Mouse (Mus musculus): ENCODE data around the gene Canx. TPM values are rescaled to one million over a fixed set of nuclear protein-coding genes. Genes with fewer than 3 reads are reported as not detected.
"Not testable (repeated sequence)": the region's sequence is repeated elsewhere in the genome, so short reads cannot be mapped to it uniquely, and the experiment has no call there.

Gene Canx
- total RNA-seq, 2 experiments from 2014 or later: 104 to 133 TPM

GRCm38 (mm10) chr11:50345486-50345885 lies 20.0 kb upstream of the Canx start:
- no peak for DNase-seq
- intact Hi-C loops (cut with DNase I; ENCODE audit: low total_unique reads): no loop called here

- no peak for DNase-seq
- intact Hi-C loops (cut with DNase I; ENCODE audit: low total_unique reads): no loop called here
Measured at GRCm38 (mm10) chr11:50336891-50337290, 11.4 kb upstream of the Canx start.

DNA sequence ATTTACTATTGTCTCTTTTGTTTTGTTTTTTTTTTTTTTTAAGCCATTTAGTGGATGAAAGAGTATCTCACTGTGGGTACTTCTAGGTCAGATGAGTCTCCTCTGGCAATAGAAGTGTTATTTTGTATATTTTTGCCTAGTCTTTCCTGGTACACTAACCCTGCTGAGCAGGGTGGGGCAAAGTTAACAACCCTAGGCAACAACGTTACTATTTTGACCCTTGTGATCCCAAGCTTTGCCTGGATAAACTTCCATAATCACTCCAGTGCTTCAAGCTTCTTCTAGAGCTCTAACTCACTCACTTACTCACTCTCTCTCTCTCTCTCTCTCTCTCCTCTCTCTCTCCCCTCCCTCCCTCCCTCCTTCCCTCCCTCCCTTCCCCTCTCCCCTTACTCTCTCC lies 10.7 kb upstream of the Canx start:
- intact Hi-C loops (cut with DNase I; ENCODE audit: low total_unique reads): no loop called here
- no peak for DNase-seq

DNA sequence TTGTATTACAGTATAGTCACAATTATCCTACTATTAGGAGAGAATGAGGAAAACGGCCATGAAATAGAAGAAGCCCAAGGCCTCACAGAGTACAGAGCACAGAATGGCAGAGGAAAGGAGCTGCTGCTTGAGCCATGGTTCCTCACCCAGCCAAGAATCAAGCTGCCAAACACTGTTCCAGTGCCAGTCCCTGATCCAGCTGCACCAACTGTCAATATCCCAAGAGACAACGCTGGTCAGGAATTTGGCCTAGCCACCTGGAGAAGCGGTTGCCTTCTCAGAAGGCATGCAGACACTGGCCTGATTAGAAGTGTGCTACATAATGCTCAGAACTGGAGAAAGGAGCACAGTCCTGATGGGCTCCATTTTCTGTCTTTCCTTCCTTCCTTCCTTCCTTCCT lies 7.7 kb upstream of the Canx start:
- DNase-seq: peak; percentile 57
- intact Hi-C loops (cut with DNase I; ENCODE audit: low total_unique reads): no loop called here

DNA sequence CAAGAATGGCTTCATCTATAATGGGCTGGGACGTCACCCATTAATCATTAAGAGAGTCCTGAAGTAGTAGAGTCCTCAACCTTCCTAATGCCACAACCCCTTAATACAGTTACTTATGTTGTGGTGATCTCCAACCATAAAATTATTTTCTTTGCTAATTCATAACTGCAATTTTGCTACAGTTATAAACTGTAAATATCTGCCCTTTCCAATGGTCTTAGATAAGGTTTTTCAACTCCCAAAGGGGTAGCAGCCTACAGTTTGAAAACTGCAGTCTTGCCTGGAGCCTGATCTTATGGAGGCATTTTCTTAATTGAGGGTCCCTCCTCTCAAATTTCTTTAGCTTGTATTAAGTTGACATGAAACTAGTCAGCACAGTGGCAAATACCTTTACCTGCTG lies 3.9 kb upstream of the Canx start:
- DNase-seq: no peak
- intact Hi-C loops (cut with DNase I; ENCODE audit: low total_unique reads): no loop called here

DNA sequence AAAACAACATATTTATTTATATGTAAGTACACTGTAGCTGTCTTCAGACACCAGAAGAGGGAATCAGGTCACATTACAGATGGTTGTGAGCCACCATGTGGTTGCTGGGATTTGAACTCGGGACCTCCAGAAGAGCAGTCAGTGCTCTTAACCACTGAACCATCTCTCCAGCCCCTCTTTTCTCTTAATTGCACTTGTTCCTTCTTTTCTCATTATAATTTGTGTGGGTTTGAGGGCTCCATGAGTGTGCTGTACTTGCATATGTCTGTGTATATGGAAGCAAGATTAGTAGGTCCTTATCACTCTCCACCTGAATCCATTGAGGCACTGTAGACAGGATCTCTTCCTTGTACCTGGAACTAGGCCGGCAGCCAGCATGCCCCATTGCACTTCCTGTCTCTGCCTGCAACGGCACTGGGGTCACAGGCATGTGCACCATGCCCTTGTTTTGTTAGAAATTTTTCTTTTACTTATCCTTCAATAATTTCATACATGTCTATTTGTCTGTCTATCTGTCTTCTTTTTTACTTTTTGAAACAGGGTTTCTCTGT lies 2.7 kb upstream of the Canx start:
- intact Hi-C loops (cut with DNase I; ENCODE audit: low total_unique reads): no loop called here
- no peak for DNase-seq

- intact Hi-C loops (cut with DNase I; ENCODE audit: low total_unique reads): no loop called here
Measured at GRCm38 (mm10) chr11:50326302-50326966, 961 bp upstream of the Canx start.

DNA sequence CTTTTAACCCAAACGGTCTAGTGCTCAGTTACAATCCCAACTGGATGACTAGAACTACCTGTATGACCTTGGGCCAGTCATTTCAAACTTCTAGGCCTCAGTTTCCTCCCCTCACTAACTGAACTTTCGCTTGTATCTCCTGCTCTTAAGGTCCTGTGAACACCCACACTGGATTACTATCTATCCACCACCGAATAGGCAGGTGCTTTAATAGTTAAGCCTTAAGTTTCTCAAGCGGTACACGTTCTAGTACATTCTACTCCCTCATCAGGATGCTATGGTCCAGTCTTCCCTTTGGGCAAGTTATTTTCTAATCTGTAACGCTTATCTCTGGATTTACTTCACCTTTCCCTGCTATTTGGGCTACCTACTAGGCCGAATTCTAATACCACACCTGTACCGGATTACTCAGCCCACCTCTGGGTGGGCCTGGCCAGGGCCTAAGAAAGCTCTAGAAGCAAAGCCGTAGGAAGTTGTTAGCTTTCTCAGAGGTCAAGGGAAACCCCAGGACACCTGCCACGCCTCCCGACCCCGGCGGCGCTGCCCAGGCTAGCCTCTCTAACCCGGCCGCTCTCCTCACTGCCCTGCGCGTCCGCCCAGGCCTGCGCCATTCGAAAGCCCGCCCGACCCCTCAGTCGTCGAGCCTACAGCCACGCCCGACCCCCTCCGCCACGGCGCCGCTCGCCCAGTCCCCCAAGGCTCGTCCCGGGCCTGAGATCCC lies 562 bp downstream of the Canx start:
- intact Hi-C loops (cut with DNase I; ENCODE audit: low total_unique reads): no loop called here
- no peak for DNase-seq

More at GRCm38 (mm10) chr11:50326302-50326966, 961 bp upstream of the Canx start:
- no peak for DNase-seq

DNA sequence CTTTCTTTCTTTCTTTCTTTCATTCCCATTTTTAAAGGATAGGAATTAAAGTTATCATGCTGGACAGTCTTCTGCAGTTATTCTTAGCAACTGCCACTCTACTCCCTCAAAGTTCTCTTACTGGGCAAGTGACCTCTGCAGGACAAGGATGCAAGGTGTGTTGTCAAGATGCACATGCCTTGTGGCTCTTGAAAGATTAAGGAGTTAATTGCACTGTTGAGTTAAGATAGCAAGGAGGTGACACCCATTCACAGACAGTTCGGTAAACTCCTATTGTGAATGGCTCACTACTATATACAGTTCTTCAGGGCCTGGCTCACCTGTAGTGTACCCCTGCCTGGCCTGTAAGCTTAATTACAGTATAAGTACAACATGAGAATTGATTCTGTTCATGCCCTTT lies 1.6 kb downstream of the Canx start:
- intact Hi-C loops (cut with DNase I; ENCODE audit: low total_unique reads): no loop called here
- DNase-seq: no peak

- intact Hi-C loops (cut with DNase I; ENCODE audit: low total_unique reads): no loop called here
Measured at GRCm38 (mm10) chr11:50322345-50322744, 3.1 kb downstream of the Canx start.

DNA sequence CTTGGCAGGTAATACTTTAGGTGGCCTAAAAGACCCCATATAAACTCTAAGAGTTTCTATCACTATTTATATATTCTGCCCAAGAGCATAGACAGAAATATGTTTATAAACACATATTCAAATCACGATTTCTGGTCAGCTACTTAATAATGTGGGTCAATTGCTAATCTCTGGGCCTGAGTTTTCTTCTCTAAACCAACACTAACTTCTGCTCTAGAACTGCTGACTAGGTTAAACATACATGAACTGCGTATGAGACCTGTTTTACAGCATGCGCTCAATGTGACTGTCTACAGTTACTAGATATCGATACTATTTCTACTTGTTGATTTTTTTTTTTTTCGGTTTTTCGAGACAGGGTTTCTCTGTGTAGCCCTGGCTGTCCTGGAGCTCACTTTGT lies 4.2 kb downstream of the Canx start:
- intact Hi-C loops (cut with DNase I; ENCODE audit: low total_unique reads): no loop called here
- no peak for DNase-seq

More at GRCm38 (mm10) chr11:50322345-50322744, 3.1 kb downstream of the Canx start:
- no peak for DNase-seq

DNA sequence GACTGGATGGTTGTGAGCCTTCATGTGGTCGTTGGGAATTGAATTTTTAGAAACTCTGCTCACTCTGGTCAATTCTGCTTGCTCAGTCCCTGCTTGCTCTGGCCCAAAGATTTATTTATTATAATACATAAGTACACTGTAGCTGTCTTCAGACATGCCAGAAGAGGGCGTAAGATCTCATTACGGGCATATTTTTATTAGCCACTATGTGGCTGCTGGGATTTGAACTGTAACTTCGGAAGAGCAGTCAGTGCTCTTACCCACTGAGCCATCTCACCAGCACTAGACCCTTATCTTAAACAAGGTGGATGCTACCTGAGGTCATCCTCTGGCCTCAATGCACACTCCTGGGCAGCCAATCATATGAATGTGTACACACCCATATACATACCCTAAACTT lies 6.1 kb downstream of the Canx start:
- intact Hi-C loops (cut with DNase I; ENCODE audit: low total_unique reads); DNase-seq: not testable (repeated sequence)

DNA sequence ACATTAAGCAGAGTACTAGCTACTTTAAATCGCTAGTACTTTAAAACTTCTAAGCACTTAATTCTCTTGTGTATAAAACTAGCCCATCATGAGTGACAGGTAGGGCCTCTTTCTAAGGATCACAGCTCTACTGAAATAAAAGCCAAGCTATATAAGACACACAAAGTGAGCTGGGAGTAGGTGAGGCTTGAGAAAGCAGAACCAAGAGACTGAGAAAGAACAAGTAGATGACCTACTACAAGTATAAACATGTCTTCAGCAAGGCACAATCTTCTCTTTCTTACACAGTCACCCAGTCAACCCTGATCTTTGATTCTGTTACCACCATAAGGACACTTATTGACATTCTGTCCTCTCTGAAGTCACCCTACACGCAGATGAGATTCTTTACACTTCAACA lies 12.7 kb downstream of the Canx start:
- no peak for DNase-seq
- intact Hi-C loops (cut with DNase I; ENCODE audit: low total_unique reads): no loop called here

DNA sequence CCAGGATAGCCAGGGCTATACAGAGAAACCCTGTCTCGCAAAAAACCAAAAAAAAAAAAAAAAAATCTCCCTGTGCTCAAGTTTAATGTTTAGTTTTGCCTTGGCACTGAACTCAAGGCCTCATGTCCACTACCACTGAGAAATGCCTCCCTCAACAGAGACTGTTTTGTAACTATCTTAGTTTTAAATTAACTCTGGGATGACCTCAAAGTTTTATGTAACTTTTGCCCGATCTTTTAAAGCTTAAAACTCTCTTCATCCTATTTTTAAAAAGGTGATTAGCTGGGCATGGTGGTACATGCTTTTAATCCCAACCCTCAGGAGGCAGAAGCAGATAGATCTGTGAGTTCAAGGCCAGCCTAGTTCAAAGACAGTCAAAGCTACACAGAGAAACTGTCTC lies 22.1 kb downstream of the Canx start:
- intact Hi-C loops (cut with DNase I; ENCODE audit: low total_unique reads): no loop called here
- no peak for DNase-seq

DNA sequence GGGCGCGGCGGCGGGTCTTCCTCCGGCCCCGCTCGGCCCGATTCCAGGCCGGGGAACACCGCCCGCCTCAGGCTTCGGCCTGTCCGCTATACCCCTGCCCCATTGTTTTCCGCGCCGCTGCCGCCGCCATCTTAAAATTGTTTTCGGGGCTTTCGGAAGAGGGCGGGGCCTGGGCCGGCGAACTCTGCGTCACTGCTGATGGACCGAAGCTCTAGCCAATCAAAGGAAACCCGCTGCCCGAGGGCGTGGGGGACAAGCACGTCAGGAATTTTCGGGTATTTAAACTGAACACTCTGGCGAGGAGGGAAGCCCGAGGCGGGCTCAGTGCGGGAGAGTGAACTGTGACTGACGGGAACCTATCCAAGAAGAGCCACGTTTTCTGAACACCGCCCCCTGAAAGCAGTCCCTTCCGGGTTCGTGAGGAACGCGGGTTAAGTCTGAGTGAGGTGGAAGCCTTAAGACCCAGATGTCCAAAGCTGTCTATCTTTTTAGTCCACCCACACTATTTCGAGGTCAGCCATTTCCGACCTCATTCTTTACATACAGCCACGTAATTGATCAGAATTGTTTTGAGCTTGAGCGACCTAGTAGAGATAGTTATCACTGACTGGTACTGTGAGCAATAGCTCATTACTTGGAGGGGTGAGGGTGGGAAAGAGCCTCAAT lies 33.1 kb downstream of the Canx start, which contains the start of gene Maml1:
TSS of gene Maml1 (minus strand) at position 122 of the 666 bp plus-strand sequence.
- peak; percentile 96 for DNase-seq
- intact Hi-C loops (cut with DNase I; ENCODE audit: low total_unique reads): loop anchor here (10.0 kb wide), 1 partner anchor 72 kb away; no protein-coding TSS in a partner anchor

- intact Hi-C loops (cut with DNase I; ENCODE audit: low total_unique reads): loop anchor here (10.0 kb wide), 1 partner anchor 73 kb away; no protein-coding TSS in a partner anchor
Measured at GRCm38 (mm10) chr11:50291321-50292165, 33.9 kb downstream of the Canx start.

GRCm38 (mm10) chr11:50290486-50291225 lies 34.8 kb downstream of the Canx start:
- intact Hi-C loops (cut with DNase I; ENCODE audit: low total_unique reads): loop anchor here (10.0 kb wide), 1 partner anchor 74 kb away; no protein-coding TSS in a partner anchor
- DNase-seq: no peak

More at GRCm38 (mm10) chr11:50291321-50292165, 33.9 kb downstream of the Canx start:
- DNase-seq: peak; percentile 49

- intact Hi-C loops (cut with DNase I; ENCODE audit: low total_unique reads): no loop called here
- DNase-seq: no peak
Measured at GRCm38 (mm10) chr11:50286428-50286827, 39.0 kb downstream of the Canx start.

All from gastrocnemius, postnatal 14 days (tissue).